Mouse (Mus musculus) urinary bladder, postnatal 10 days (tissue): ENCODE measurements around the gene Psd.

Experiments
- DNase-seq: peaks from one replicate; pipeline ENCODE4 v3.0.0; 2022; ENCODE audit warnings: low spot score

Psd gene

DNA sequence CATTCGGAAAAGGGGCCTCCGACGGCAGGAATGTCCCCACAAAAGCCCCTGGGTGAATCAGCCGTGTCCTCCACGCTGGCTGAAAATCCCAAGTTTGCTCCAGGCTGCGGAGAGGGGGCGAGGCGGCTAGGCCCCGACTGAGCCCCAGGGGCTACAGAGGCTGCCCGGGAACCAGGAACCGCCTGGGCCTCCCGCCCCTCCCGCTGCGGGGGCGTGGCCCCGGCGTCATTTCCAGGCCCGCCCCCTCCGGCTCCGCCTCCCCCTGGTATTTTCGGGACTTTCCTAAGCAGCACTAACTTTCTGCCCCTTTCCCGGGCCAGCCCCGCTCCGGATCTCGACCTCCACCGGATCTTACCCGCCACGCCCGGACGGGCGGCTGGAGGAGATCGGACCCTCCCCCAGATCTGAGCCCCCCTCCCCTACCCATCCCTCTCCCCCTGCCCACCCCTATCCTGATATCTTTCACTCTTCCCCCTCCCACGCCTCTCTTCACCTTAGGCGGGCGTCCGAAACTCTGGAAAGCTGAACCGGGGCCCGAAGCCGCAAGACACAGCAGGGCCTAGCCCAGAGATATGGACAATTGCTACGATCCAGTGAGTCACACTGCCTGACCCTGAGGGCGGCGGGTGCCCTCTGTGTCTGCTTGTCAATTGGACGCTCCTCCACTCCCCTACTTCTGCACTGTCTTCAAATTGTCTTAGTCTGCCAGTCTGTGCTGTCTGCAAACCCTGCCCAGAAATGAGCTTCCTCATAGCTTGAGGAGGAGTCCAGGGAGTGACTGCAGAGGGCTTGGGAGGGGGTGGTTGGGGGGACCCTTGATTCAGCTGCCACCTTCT, 21.3 kb downstream of the Psd start:
- DNase-seq: no peak

DNA sequence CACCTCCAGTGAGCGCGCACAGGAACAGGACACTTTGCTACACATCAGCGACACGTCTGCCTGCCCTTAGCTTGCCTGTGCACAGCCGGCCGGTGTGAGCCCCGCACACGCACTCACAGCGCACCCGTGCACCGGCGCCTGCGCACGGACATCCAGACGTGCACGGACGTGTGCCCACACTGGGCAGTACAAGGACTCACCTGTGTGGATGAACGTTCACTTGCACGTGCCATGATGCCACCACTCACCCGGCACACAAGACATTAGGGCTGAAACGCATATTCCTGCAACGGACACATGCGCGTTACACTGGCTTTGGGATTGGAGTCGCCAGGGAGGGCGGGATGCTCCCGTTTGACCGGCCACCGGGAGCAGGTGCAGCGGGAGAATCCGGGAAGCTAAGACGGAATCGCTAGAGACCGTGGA, 22.0 kb downstream of the Psd start:
- no peak for DNase-seq

DNA sequence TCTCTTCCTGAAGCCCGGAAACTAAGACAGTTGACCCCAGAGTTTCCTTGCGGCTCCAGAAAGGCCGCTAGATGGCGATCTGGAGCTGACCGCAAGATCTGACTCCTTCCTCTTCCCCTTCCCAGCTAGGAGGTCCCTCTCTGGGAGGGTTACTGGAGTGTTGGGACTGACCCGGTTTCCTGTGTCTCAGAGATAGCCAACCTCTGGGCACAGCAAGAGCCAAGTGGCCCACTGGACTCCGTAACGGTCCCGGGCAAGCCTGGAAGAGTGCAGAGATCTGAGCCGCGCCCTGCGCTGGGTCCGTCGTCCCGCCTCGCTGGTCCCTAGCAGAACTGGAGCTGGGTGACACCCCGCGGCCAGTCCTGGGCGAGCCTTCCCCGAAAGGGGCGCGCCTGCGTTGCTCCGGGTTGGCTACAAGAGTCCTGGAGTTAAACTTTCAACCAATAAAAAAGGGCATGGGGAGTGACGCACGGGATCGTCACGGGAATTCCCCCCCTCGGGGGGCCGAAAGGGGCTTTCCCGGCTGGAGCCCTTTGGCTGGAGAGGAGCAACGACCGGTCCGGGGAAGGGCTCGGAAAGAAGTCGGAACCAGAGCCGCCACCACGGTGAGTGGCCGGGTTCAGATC, 22.6 kb downstream of the Psd start, which contains the start of gene Nfkb2:
Gene Nfkb2 (plus strand): TSS at position 105 of the 626 bp plus-strand sequence.
- peak; percentile 77 for DNase-seq

DNA sequence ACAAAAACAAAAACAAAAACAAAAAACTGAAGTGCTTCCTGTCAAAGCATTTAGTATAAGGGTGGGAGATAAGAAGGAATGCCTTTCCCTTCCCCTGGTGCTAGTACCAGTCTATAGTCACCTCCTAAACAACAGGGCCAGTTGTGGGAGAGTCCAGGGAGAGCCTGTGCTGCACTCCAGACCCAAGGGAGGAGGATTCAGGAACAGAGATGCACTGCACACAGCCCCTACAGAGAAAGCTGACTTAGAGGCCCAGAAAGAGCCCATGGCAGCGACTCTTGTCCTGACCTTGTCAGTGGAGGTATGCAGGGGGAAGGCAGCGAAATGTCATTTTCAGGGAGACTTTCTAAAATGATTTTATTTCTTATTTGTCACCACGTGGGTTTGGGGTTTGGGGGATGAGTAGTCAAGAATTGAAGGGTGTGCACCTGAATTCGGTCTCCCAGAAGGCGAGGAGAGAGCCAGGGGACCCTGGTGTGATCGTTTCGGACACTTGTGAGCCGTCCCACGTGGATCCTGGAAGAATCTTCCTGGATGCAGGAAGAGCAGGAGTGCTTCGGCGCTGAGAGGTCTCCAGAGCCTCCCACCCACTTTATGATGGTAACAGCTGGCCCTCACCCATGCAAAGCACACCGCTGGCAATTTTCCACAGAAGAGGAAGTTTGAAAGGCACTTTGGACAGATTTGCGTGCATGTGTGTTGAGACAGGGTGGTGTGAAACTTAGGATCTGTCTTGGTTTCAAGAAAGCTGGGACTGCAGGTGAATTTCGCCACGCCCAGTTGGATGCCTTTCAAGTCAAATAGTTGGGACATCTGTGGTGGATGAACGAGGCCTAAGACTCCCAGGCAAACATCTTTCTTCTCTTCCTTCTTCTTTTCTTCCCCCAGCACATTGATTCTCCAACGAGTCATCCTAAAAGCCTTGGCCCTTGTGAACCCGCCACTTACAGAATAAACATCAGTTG, 23.4 kb downstream of the Psd start:
- no peak for DNase-seq

DNA sequence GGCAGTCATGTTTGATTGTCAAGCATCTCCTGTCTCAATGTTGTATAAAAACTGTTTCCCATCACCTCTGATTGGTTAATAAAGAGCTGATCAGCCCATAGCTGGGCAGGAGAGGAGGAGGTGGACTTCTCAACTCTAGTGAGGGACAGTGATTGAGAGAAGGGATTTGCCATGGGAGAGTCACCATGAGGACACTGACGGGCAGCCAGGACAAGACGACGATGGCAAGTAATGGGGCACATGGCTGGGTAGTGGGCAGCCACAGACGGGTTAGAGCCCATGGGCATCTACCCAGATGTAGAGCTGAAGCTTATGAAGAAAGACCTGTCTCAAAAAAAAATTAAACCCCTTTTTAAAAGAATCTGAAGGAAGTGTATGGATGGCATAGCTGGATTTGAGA, 24.4 kb downstream of the Psd start:
- DNase-seq: no peak

DNA sequence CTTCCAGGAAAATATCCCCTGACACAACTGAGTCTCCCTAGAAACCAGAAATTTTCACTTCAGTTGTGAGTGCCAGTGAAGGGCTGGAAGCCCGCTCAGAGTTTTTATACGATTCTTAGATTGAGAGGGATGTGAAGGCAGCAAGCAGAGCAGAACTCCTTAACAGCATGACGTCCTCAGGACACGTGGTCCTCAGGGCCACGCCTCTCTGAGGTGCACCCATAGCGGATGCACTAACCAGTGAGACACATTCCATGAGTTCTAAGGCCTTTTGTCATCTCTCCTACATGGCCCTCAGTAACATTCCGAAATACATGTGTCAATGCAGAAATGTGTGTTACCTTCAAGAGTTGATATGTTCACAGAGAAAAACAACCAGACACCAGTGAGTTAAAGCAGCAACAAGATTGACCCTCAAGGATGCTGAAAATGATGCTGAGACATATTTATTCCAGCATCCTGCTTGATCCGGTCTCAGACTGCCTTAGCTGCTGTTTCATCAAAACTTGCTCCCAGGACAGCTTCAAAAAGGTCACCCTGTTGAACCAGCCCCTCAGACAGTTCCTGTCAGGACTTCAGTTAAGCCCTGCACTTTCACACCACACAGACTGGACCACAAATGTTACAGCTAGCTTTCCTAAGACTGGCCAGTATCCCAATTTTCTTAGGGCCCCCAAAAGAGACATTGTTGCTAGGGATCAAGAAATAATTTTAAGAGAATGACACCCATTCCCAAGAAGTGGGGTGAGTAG, 26.5 kb downstream of the Psd start:
- DNase-seq: no peak

DNA sequence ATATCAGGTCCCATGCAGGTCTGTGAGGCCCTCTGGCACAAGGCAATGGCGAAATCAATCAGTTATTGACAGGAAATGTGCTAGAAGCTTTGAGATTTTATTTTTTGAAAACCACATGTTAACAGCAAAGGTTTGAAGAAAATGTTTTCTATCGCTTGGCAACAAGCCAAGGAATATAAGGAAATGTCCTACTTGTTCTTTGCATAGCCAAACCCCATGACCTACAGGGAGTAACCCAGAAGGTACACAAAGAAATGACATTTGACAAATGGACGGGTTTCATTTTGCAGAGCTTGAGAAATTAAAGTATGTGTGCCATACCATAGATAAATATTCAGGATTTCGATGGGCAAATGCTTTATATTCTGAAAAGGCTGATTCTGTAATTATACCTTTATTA, 30.0 kb downstream of the Psd start:
- DNase-seq: no peak

DNA sequence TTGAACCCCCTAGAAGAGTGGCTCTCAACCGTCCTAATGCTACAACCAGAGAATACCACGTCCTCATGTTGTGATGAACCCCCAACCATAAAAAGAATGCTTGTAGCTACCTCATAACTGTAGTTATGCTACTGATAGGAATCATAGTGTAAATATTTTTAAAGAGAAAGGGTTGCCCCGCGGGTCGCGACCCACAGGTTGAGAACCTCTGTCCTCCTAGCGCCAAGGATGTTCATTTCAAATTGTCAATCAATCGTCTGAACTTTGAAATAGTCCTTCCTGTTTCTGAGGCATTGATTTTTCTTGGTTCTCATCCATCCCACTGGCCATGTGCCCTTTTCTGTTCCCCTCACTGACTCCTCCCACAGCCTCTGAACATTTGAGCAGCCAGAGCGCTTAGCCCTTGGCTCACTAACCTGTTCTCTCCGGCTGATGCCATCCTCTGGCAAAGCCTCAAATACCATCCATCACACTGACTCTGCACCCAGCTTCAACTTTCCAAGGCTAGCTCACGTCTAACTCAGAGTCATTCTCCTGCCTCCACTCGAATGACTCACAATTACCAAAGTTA, 36.3 kb downstream of the Psd start:
- no peak for DNase-seq

DNA sequence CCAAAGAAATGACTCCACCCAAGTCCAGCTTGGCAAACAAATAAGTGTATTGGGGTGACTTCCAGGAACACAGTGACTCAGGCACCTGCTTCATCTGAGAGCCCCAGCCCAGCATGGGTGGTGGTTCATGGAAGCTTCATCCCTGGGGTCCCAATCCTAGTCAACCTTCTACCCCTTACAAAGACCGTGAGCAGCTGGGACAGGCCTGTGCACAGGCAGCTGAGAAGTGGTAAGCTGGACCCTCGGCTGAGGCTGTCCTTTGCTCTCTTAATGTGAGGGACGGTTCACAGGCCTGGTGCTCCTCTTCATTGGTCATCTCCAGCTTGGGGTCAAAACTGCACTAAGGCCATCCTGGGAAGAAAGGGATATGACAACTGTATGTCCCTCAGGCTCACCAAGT, 39.4 kb downstream of the Psd start:
- no peak for DNase-seq

DNA sequence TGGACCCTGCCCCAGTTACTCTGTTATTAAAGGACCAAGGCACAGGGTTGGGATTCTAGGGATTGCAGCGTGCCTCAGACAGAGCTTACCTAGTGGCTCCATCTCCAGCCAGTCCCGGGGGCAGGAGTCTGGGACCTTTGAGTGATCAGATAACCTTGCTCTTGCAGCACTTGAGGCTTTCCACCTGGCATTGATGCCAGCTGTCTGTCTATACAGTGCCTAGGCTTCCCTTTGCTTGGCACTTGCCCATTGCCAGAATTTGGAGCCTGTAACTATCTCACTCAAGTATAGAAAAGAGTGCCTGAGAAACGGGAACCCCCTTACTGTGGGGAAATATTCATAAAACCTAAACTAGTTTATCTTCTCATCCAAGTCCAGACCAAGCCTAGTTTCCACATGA, 40.0 kb downstream of the Psd start:
- no peak for DNase-seq

DNA sequence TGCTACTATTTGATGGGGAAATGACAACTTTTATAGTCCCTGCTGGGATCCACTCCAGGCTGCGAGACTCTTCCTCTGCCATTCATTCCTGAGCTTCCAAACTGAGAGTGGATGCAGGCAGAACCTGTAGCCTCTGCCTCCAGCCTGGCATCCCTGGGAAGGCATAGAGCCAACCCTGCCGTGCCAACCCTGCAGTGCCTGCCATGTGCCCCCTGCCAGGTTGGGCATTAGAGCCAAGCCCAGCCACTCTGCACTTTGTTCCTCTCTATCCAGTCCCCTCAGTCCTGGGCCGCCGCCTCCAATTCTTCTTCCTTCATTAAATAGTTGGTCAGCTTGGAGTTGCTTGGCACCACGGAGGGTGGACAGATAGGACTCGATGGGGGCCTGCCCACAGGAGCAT, 40.9 kb downstream of the Psd start:
- no peak for DNase-seq

DNA sequence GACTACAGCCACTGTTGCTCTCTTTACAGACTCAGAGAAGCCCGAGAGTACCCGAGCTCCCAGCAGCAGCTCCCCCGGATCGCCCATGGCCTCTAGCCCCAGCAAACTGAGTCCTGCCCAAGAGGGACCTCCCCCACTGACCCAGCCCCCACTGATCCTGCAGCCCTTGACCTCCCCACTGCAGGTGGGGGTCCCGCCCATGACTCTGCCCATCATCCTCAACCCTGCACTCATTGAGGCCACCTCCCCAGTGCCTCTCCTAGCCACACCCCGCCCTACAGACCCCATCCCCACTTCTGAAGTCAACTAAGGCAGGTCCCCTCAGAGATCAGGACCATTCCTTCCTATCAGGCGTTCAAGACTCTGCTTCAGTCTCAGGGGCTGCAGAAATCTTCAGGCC, 41.3 kb downstream of the Psd start:
- no peak for DNase-seq

DNA sequence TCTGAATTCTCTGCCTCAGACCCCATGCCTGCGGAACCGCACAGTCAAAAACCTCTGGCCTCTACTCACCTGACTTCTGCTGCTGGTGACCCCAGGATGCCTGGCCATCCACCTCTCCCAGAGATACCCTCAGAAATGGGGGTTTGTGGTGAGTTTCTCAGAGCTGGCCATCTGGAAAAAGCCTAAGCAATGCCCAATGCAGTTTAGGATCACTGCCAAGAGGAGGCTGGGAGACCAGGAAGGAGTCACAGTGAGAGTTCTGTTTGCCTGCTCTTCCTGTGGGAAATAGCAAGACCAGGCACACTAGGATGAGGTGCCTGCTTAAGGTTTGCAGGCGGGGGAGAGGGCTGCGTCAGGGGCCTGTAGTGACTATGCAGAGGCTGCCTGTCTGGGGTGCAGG, 42.3 kb downstream of the Psd start:
- no peak for DNase-seq

DNA sequence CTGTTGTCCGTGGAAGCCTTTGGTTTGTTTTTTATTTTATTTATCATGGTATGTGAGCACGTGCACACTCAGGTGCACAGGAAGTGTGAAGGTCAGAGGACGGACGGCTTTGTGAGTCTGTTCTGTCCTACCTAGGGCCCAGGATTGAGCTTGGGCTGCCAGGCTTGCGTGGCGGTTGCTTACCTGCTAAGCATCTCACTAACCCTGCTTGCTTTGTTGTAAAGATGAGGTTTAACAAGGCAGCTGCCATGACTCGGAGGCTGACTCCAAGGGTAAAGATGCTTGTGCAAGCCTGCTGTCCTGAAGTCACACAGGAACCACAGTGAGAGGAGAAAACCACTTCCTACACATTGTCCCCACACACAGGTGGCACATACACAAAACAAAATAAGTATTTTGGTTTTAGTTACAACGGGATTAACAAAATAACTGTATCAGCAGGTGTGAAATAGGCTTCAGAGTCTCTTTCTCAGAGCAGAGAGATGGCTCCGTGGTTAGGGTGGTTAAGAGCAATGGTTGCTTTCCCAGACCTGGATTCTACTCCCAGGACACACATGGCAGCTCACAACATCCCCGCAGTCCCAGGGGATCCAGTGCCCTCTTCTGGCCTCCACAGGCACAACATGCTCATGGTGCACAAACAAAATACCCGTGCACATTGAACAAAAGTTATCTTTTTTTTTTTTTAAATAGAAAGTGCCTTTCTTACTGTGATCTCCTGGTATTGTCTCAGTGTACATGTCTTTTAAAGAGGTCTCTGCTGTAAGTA, 44.7 kb downstream of the Psd start:
- DNase-seq: no peak

DNA sequence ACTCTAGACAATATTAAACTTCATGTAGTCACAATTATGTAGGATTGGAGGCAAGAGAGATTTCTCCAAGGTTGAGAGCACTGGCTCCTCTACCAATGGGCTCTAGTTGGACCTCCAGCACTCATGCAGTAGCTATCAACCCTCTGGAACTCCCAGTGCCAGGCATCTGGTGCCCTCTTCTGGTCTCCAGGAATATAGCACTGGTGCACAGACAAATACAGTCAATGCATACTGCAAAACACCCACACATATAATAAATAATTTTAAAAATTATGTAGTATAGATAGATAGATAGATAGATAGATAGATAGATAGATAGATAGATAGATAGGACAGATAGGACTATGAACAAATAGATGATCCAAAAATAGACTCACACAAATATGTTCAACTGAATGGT, 51.6 kb downstream of the Psd start:
- DNase-seq: no peak

DNA sequence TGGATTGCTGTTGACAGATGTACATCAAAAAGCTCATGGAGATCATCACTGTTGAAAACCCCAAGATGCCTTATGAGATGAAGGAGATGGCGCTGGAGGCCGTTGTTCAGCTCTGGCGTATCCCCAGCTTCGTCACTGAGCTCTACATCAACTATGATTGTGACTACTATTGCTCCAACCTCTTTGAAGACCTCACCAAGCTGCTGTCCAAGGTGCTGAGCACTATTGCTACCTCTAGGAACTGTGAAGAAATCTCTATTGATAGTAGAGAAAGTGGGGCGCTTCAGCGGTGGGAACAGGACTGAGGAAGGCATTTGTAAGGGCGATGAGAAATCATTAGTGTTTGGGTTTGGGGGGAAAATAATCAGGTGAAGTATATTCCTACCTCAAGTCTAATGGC, 62.2 kb downstream of the Psd start:
- DNase-seq: no peak
